Mouse (Mus musculus) liver, adult 2 months (tissue): ENCODE results near the gene Mmp13. TPM values are rescaled to one million over a fixed set of nuclear protein-coding genes. Genes with fewer than 3 reads are reported as not detected.

Source experiments
- DNase-seq: peaks from one replicate; pipeline ENCODE4 v3.0.0-alpha.2; 2011; ENCODE audit warnings: low read depth, low spot score; ENCODE audit errors: extremely low read depth
- H3K27ac ChIP-seq: fragments of 200-500 bp; replicated peaks from 2 replicates; pipeline ENCODE4 v1.5.1; 2012; ENCODE audit warnings: low read depth, mild to moderate bottlenecking, control low read depth, inconsistent platforms, low read length; ENCODE audit not compliant: insufficient read depth
- H3K27me3 ChIP-seq: fragments of 200-500 bp; 2 replicates; pipeline ENCODE4 v1.6.1; 2012; ENCODE audit warnings: mild to moderate bottlenecking, moderate library complexity, low read length, inconsistent platforms; ENCODE audit not compliant: control insufficient read depth, insufficient read depth
- H3K36me3 ChIP-seq: fragments of 200-500 bp; 2 replicates; pipeline ENCODE4 v1.6.1; 2012; ENCODE audit warnings: low read length, inconsistent platforms; ENCODE audit not compliant: control insufficient read depth, insufficient read depth
- H3K4me1 ChIP-seq: fragments of 200-500 bp; 2 replicates; pipeline ENCODE4 v1.6.1; 2011; ENCODE audit warnings: low read length; ENCODE audit not compliant: control insufficient read depth, insufficient read depth
- H3K4me3 ChIP-seq: fragments of 200-500 bp; 2 replicates; pipeline ENCODE4 v1.5.1; 2011; ENCODE audit warnings: low read depth, mild to moderate bottlenecking, control low read depth, low read length, moderate library complexity; ENCODE audit not compliant: insufficient read depth
- H3K79me2 ChIP-seq: fragments of 200-500 bp; 2 replicates; pipeline ENCODE4 v1.6.1; 2012; ENCODE audit warnings: inconsistent platforms, mild to moderate bottlenecking, low read length, moderate library complexity; ENCODE audit not compliant: control insufficient read depth, insufficient read depth
- H3K9ac ChIP-seq: fragments of 200-500 bp; 2 replicates; pipeline ENCODE4 v1.6.1; 2012; ENCODE audit warnings: low read depth, mild to moderate bottlenecking, control low read depth, inconsistent platforms, low read length
- CTCF ChIP-seq: fragments of 200-500 bp; IDR thresholded peaks from 2 replicates; pipeline ENCODE4 v1.5.1; 2011; ENCODE audit warnings: low read depth, low read length, control low read depth
- POLR2A ChIP-seq: fragments of 200-500 bp; IDR thresholded peaks from 2 replicates; pipeline ENCODE4 v1.6.1; 2011; ENCODE audit warnings: low read length, control low read depth; ENCODE audit not compliant: insufficient read depth; ENCODE audit errors: extremely low read depth
- WGBS: fragments of 180-500 bp; shearing (Covaris S2); methylation state at CpG from one replicate; pipeline ENCODE4 v1.1.7; 2018; 5-methylcytosine and 5-hydroxymethylcytosine counted together
- polyA plus RNA-seq: library from polyadenylated mRNA; depleted of rRNA; stranded (reverse); fragments of >200 nt; gene quantifications from 2 replicates; pipeline ENCODE4 v1.2.3, GENCODE M21; 2012; rRNA removed
- total RNA-seq: library from RNA; depleted of rRNA; stranded (reverse); fragments of >200 nt; gene quantifications from 2 replicates; pipeline ENCODE4 v1.2.3, GENCODE M21; 2014; rRNA removed

The Mmp13 gene
- 0.27 and 0.28 TPM in 2 replicates for total RNA-seq
- polyA plus RNA-seq: 0.02 and 0.06 TPM in 2 replicates

DNA sequence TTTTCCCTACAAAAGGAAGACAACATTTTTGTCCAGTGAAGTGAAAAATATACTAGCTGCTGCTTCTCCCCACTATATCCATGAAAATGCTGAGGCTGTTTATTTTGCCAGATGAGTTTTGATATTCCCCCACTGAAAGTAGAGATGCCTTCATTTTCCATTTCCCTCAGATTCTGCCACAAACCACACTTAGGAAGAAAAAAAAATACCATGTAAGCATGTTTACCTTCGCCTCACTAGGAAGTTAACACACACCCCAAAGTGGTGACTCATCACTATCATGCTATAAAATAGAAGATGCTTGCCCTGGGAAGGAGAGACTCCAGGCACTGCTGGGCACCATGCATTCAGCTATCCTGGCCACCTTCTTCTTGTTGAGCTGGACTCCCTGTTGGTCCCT lies at the start of gene Mmp13:
Mmp13 (plus strand) TSS at position 301 of the 400 bp plus-strand sequence.
- H3K79me2 ChIP-seq: no peaks in the 10 kb centered on the region
- WGBS: 58% methylated on average over 1 of the region's 1 CpGs
- no peak within 1 kb of the TSS for H3K4me3 ChIP-seq
- H3K27me3 ChIP-seq: no peaks in the 10 kb centered on the region
- no peak for DNase-seq
- TF ChIP-seq POLR2A (no peak), CTCF (no peak)
- H3K4me1 ChIP-seq: no peaks in the 10 kb centered on the region
- no peak within 1 kb of the TSS for H3K9ac ChIP-seq
- H3K36me3 ChIP-seq: no peaks in the 10 kb centered on the region
- H3K27ac ChIP-seq: no peak within 1 kb of the TSS

GRCm38 (mm10) chr9:7238619-7239018 lies 33.7 kb upstream of the Mmp13 start:
- TF ChIP-seq POLR2A (no peak), CTCF (no peak)
- Histone ChIP-seq H3K36me3 (no peaks in the 10 kb centered on the region), H3K9ac (no peak overlapping the region), H3K27ac (no peak overlapping the region), H3K4me1 (no peaks in the 10 kb centered on the region), H3K79me2 (no peaks in the 10 kb centered on the region), H3K4me3 (no peak overlapping the region), H3K27me3 (peaks cover 3% of the 10 kb centered on the region)
- DNase-seq: no peak
- 94% methylated on average over 1 of the region's 1 CpGs for WGBS

- TF ChIP-seq POLR2A: no peak
- no peak for TF ChIP-seq CTCF
Observed at GRCm38 (mm10) chr9:7239967-7240366, 32.3 kb upstream of the Mmp13 start.

GRCm38 (mm10) chr9:7252797-7253654 lies 19.3 kb upstream of the Mmp13 start:
- TF ChIP-seq CTCF (no peak), POLR2A (no peak)
- no peak overlapping the region for H3K27ac ChIP-seq

More at GRCm38 (mm10) chr9:7239967-7240366, 32.3 kb upstream of the Mmp13 start:
- no peaks in the 10 kb centered on the region for H3K36me3 ChIP-seq
- DNase-seq: no peak
- H3K79me2 ChIP-seq: no peaks in the 10 kb centered on the region
- WGBS: 98% methylated on average over 2 of the region's 2 CpGs
- H3K27ac ChIP-seq: no peak overlapping the region
- no peak overlapping the region for H3K9ac ChIP-seq
- peaks cover 3% of the 10 kb centered on the region for H3K27me3 ChIP-seq
- no peak overlapping the region for H3K4me3 ChIP-seq
- H3K4me1 ChIP-seq: no peaks in the 10 kb centered on the region

DNA sequence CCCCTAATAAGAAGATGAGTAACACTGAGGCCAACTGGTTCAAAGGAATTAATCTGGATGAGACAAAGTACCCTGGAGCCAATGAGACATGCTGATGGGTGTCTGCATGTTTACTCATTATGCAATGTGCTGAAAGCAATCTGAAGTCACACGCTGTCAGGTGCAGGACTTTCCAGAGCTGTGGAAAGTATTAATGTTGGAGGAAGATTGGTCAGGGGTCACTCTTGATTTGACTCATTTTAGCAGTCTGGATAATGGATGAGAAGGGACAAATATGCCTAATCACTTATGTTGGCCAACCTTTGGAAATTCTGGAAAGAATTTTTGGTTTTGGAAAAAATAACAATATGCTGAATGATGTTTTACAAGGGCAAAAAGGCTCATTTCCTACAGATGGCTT lies 10.6 kb upstream of the Mmp13 start:
- Histone ChIP-seq H3K27me3 (no peaks in the 10 kb centered on the region), H3K9ac (no peak overlapping the region), H3K4me1 (no peaks in the 10 kb centered on the region), H3K79me2 (no peaks in the 10 kb centered on the region), H3K36me3 (no peaks in the 10 kb centered on the region), H3K27ac (no peak overlapping the region), H3K4me3 (no peak overlapping the region)
- DNase-seq: no peak
- no peak for TF ChIP-seq POLR2A
- no peak for TF ChIP-seq CTCF
- WGBS: 53% methylated on average over 1 of the region's 1 CpGs

More at GRCm38 (mm10) chr9:7252797-7253654, 19.3 kb upstream of the Mmp13 start:
- no peaks in the 10 kb centered on the region for H3K27me3 ChIP-seq
- H3K79me2 ChIP-seq: no peaks in the 10 kb centered on the region
- H3K4me1 ChIP-seq: no peaks in the 10 kb centered on the region
- H3K36me3 ChIP-seq: no peaks in the 10 kb centered on the region
- no peak for DNase-seq
- no peak overlapping the region for H3K9ac ChIP-seq
- H3K4me3 ChIP-seq: no peak overlapping the region
- WGBS: 69% methylated on average over 1 of the region's 1 CpGs

DNA sequence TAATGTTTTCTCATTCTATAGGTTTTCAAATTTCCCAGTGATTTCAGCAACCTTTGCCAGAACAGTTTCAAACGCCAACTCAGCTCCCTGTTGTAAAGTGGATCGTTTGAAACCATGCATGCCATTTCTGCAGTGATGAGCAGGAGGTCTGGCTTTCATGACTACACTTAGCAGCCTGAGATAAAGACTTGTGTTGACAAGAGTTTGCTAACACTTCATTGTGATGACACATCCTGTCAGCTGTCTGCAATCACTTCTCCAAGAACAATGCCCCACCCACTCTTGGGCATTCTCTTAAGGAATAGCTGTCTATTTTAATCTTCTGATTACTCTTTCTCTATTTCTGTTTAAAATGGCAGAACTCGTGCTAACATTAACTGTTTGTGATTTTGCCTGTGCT lies 2.2 kb upstream of the Mmp13 start:
- WGBS: 29% methylated on average over 3 of the region's 3 CpGs
- TF ChIP-seq CTCF: no peak
- no peak for TF ChIP-seq POLR2A
- H3K4me3 ChIP-seq: no peak overlapping the region

More for the DNA sequence above, 2.2 kb upstream of the Mmp13 start:
- no peak for DNase-seq
- Histone ChIP-seq H3K9ac (no peak overlapping the region), H3K27me3 (no peaks in the 10 kb centered on the region), H3K4me1 (no peaks in the 10 kb centered on the region), H3K36me3 (no peaks in the 10 kb centered on the region), H3K79me2 (no peaks in the 10 kb centered on the region), H3K27ac (no peak overlapping the region)
